Mouse (Mus musculus) subcutaneous adipose tissue, adult 2 months (tissue): Measurements from ENCODE around the gene Gtf2h4. TPM values are rescaled to one million over a fixed set of nuclear protein-coding genes. Genes with fewer than 3 reads are reported as not detected.

Experiments
- polyA plus RNA-seq: library from polyadenylated mRNA; depleted of rRNA; stranded (reverse); fragments of >200 nt; gene quantifications from 2 replicates; pipeline ENCODE4 v1.2.3, GENCODE M21; 2012; ENCODE audit warnings: low replicate concordance; rRNA removed

Gene Gtf2h4
- polyA plus RNA-seq, result 25.6 and 38.5 TPM in 2 replicates

DNA sequence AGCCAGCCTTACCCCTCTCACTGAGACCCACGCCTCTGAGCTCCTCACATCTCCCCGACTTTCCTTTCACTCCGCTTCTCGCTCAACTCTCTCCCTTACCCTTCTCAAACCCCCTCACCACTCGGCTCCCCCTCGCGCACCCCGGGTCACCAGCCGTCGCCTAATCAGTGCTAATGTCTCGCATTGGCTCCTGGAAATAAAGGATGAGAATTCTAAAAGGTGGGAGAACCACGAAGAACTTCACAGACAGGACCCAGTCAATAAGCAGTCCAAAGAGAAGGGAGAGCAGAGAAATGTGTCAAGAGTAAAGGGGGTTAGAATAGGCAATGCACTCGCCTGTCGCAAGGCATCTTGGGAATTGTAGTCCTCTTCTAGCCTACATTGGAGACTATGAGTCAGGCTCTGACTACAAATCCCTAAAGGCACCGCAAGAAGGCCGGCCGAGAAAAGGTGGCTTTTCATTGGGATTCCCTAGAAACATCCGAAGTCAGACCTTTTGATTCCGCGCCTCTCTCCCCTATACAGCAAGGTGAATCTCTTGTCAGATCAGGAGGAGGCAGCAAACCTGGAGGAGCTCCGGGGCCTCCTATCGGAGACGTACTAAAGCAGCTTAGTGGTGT lies at the start of gene Gtf2h4:
Gene Gtf2h4, minus strand, starts transcription at position 324 of the 620 bp plus-strand sequence.

DNA sequence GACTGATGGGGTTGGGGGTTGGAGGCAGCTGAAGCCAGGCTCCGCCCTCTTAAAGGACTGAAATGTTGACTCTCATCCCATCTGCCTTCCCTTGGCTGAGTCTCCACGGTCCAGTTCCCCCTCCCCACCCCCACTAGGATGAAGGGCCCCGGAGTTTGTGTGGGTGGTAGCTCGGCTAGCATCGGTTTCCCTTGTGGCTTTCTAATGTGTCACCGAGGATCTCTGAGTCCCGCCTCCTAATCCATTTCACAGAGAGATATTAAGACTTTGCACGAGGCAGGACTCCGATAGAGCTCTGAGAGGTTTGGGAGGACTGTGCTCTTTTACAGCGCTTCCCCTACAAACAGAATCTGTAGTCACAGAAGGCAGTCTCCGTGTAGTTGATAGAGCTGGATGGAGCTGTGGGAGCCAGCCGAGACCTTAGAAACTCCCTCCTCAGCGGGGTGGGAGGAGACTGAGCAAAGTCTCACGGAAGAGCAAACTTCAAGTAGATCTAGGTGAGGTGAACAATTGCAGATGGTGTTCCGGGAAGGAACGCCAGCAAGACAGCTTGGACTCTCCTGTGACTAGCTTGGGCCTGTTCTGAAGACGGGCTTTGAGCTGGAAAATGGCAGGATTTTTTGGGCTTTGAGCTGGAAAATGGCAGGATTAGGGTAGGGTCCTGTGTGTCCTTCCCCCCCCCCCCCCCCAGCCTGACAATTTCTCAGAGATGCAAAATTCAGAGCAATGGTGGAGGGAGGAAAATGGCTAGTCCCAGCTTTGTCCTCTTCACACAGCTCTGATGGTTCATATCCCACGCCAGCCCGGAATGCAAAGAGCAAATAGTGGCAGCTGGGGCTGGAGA lies 31.3 kb upstream of the Gtf2h4 start, which contains the start of gene Ddr1:
Gene Ddr1, minus strand, starts transcription at position 1 of the 844 bp plus-strand sequence.

DNA sequence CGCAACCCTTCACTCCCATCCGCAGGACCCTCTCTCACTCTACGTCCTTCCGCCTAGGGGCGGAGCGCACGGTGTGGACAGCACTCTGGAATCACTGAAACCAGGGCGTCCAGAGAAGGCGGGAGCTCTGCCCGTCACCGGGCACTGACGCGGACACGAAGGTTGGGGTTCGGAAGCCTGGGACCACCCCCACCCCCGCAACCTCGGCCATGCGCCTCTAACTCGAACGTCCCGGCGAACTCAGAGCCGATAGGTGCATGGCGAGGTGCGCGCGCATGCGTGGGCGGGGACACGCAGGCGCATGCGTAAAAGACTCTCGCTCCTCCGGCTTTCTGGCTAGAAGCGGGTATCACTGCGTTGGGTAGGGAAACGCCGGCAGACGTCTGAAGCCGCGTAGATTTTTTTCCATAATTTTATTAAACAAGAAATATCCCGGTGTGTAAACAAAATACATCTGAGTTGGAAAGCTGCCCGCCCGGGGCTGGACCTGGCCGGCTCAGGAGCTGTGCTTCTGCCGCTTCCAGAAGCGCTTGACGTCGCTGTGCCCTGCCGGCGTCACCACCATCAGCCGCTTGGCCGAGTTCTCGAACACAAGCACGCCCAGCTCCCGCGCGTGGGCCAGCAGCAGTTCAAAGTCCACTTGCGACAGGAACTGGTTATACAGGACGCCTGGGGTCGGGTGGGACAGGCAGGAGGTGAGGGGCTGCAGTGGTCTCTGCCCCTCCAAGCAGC lies 6.0 kb downstream of the Gtf2h4 start, which contains the start of gene Vars2:
Gene Vars2, minus strand, starts transcription at position 259 of the 732 bp plus-strand sequence.

DNA sequence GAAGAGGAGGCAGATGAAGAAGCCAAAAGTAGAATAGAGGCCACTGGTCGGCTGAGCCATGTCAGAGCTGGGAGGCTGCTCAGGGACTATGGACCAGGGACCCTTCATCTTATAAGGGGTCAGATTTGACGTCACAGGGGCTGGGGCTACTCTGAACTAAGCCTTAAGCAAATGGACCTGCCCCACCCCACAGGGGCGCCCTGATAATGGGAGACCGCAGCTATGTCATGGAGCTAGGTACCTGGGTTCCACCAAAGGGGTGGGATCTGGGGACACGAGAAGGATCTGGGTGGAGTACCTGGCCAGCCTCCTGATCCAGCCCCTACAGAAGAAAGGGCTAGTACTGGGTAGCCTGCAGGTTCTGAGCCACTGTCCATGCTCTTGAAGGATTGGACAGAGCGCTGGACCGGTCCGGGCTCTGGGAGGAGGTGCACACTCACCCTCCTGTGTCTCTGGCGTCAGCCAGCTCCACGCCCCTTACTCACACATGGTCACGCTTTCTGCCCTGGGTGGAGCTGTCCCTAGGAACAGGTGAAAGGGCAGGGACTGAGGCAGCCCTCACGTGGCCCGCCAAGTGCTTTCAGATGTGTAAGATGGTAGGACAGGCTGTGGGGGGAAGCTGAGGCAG lies 29.8 kb downstream of the Gtf2h4 start, which contains the start of gene Mucl3:
Gene Mucl3, minus strand, starts transcription at position 87 of the 628 bp plus-strand sequence.

DNA sequence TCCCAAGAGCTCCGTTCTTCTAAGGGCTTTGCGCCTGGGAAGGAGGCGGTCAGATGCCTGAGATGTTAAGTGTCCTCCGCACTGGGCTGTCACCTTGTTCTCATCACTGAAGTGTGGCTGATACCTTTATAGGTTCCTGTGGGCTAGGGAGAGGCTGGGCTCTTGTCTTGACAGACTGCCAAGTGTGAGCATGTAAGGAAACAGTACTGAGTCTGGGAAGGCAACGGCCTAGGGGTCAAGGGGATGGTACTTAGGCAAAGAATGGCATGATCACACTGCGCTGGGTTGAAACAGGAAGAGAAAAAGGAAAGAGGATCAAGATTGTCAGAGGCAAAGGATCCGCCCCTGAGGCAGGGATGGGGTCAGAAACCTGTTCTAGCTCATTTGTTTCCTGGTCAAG lies 47.0 kb downstream of the Gtf2h4 start, which contains the start of gene Gm9573:
Gene Gm9573, minus strand, starts transcription at position 101 of the 400 bp plus-strand sequence.

Other genes starting within 250 kb of the Gtf2h4 start
- gene H2-Q6, start 248.9 kb downstream of the Gtf2h4 start, polyA plus RNA-seq, result 60.7 and 141 TPM in 2 replicates
- 158 and 289 TPM in 2 replicates for gene H2-Q7, start 234.6 kb downstream of the Gtf2h4 start, polyA plus RNA-seq
- gene H2-Q10, start 203.7 kb downstream of the Gtf2h4 start, polyA plus RNA-seq, result 49.0 and 72.7 TPM in 2 replicates
- gene Pou5f1, start 167.7 kb downstream of the Gtf2h4 start, polyA plus RNA-seq, result not detected in 2 replicates
- gene Tcf19, start 156.9 kb downstream of the Gtf2h4 start, polyA plus RNA-seq, result 10.9 and 20.8 TPM in 2 replicates
- gene Cchcr1, start 156.6 kb downstream of the Gtf2h4 start, polyA plus RNA-seq, result 6.8 and 16.7 TPM in 2 replicates
- 0.72 TPM in 1 of 2 replicates, not detected in the other for gene Psors1c2, start 140.5 kb downstream of the Gtf2h4 start, polyA plus RNA-seq
- gene Cdsn, start 121.6 kb downstream of the Gtf2h4 start, polyA plus RNA-seq, result 40.1 and 114 TPM in 2 replicates
- gene 2300002M23Rik, start 106.3 kb downstream of the Gtf2h4 start, polyA plus RNA-seq, result not detected in 2 replicates
- gene Sfta2, start 72.2 kb downstream of the Gtf2h4 start, polyA plus RNA-seq, result not detected in 2 replicates
- 0.05 TPM in 1 of 2 replicates, not detected in the other for gene Gm9573, start 47.1 kb downstream of the Gtf2h4 start, polyA plus RNA-seq
- gene Mucl3, start 30.0 kb downstream of the Gtf2h4 start, polyA plus RNA-seq, result 0.04 and 0.19 TPM in 2 replicates
- 21.8 and 47.6 TPM in 2 replicates for gene Vars2, start 6.1 kb downstream of the Gtf2h4 start, polyA plus RNA-seq
- gene Ddr1, start 30.9 kb upstream of the Gtf2h4 start, polyA plus RNA-seq, result 44.4 and 64.0 TPM in 2 replicates
- 11.6 and 26.3 TPM in 2 replicates for gene Ier3, start 147.9 kb upstream of the Gtf2h4 start, polyA plus RNA-seq
- gene Flot1, start 149.5 kb upstream of the Gtf2h4 start, polyA plus RNA-seq, result 74.1 and 117 TPM in 2 replicates
- 262 and 722 TPM in 2 replicates for gene Tubb5, start 164.6 kb upstream of the Gtf2h4 start, polyA plus RNA-seq
- gene Mdc1, start 167.8 kb upstream of the Gtf2h4 start, polyA plus RNA-seq, result 6.8 and 17.1 TPM in 2 replicates
- 8.9 and 33.1 TPM in 2 replicates for gene Nrm, start 187.6 kb upstream of the Gtf2h4 start, polyA plus RNA-seq
- 70.8 and 77.1 TPM in 2 replicates for gene Ppp1r18, start 191.9 kb upstream of the Gtf2h4 start, polyA plus RNA-seq
- gene Dhx16, start 206.1 kb upstream of the Gtf2h4 start, polyA plus RNA-seq, result 59.8 and 74.9 TPM in 2 replicates
- gene 2310061I04Rik, start 223.7 kb upstream of the Gtf2h4 start, polyA plus RNA-seq, result 56.2 and 59.4 TPM in 2 replicates
- 55.6 and 80.0 TPM in 2 replicates for gene Atat1, start 236.3 kb upstream of the Gtf2h4 start, polyA plus RNA-seq
- gene Mrps18b, start 242.7 kb upstream of the Gtf2h4 start, polyA plus RNA-seq, result 122 and 128 TPM in 2 replicates
- 18.8 and 32.6 TPM in 2 replicates for gene Ppp1r10, start 242.7 kb upstream of the Gtf2h4 start, polyA plus RNA-seq